Mouse (Mus musculus): ENCODE measurements at regions not wholly inside any gene's neighbourhood (a gene's known extent, or its start where the extent isn't known, plus 50 kb on each side); places are given as distances from the start of the nearest gene placed in this dataset.
A peak's percentile ranks its signal among the peaks of the same experiment; 100 is the strongest.

- peak in 1 of 2 experiments; percentile 11 for DNase-seq (ENCODE audit: low spot score in 2 of 2)
Observed at GRCm38 (mm10) chr4:62889708-62890107, 75.7 kb upstream of the Zfp618 start.

- no peak for DNase-seq (ENCODE audit: low spot score in 2 of 2)
Observed at GRCm38 (mm10) chr4:62890588-62891580, 74.5 kb upstream of the Zfp618 start.

GRCm38 (mm10) chr4:62912891-62913290, 52.5 kb upstream of the Zfp618 start:
- no peak for DNase-seq (ENCODE audit: low spot score in 2 of 2)

Data from natural killer cell, adult 2 months (primary cell).